Mouse (Mus musculus): ENCODE measurements around the gene Rel.
"Not testable (repeated sequence)": the region's sequence is repeated elsewhere in the genome, so short reads cannot be mapped to it uniquely, and the experiment has no call there.

The Rel gene

GRCm38 (mm10) chr11:23782038-23782437 is 11.3 kb upstream of the Rel start:
- TF ChIP-seq NANOG (IDR thresholded peaks at IDR 0.05; ENCODE audit: borderline replicate concordance, low read length) (no peak), CTCF (conservative IDR thresholded peaks at IDR 0.05; ENCODE audit: low read length) (no peak), POU5F1 (IDR thresholded peaks at IDR 0.05; ENCODE audit: borderline replicate concordance, low read length) (no peak)
- H3K4me1 ChIP-seq (replicated peaks; ENCODE audit: low read depth, low read length), result no peaks in the 10 kb centered on the region
- no peaks in the 10 kb centered on the region for H3K27me3 ChIP-seq (ENCODE audit: insufficient read depth, low read length)
- no peaks in the 10 kb centered on the region for H3K36me3 ChIP-seq (ENCODE audit: insufficient read depth, low read length)
- H3K4me3 ChIP-seq (replicated peaks; ENCODE audit: low read length), result no peak overlapping the region
- no peaks in the 10 kb centered on the region for H3K9me3 ChIP-seq (ENCODE audit: low read length)

DNA sequence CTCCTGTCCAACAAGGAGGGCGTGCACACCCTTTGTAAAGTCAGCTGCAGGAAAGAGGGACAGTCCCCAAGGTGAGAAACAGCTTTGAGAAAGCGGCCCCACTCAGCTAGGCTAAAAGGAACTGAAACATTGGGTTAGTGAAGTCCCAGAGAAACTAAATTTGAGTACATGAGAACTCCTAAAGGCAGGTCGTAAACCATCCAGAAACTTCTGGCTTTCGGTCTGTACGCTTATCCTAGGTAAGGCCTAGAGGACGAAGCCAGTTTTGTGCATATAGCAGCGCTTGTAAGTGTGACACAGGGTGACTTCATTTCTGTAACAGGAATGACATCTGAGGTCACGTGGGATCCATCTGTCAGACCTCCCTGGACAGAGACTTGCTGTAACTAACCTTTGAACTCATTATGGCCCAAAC is 8.0 kb upstream of the Rel start:
- H3K36me3 ChIP-seq (ENCODE audit: insufficient read depth, low read length), result no peaks in the 10 kb centered on the region
- H3K9me3 ChIP-seq (ENCODE audit: low read length), result peaks cover 2% of the 10 kb centered on the region; the same call in 1 of the 2 replicates
- no peaks in the 10 kb centered on the region for H3K4me1 ChIP-seq (replicated peaks; ENCODE audit: low read depth, low read length)
- no peak for TF ChIP-seq CTCF (conservative IDR thresholded peaks at IDR 0.05; ENCODE audit: low read length)
- TF ChIP-seq POU5F1 (IDR thresholded peaks at IDR 0.05; ENCODE audit: borderline replicate concordance, low read length), result no peak
- no peak for TF ChIP-seq NANOG (IDR thresholded peaks at IDR 0.05; ENCODE audit: borderline replicate concordance, low read length)
- H3K27me3 ChIP-seq (ENCODE audit: insufficient read depth, low read length), result peaks cover 9% of the 10 kb centered on the region
- no peak overlapping the region for H3K4me3 ChIP-seq (replicated peaks; ENCODE audit: low read length)

DNA sequence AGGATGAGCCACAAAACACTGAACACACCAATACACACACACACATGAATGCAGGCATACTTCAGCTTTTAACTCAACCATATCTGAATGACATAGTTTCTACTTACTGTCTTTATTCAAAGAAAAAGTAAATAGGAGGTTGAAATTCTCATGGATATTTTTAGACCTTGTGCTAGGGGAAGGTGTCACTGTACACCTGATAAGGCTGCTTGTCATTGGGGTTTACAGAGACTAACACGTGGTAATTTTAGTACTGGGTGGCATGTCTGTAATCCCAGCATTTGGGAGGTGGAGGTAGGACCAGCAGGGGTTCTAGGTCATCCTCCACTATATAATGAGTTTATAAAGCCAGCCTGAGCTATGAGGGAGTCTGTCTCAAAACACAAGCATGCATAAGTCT is 1.7 kb upstream of the Rel start:
- H3K4me3 ChIP-seq (replicated peaks; ENCODE audit: low read length), result no peak overlapping the region
- peaks cover 16% of the 10 kb centered on the region for H3K4me1 ChIP-seq (replicated peaks; ENCODE audit: low read depth, low read length)
- no peaks in the 10 kb centered on the region for H3K36me3 ChIP-seq (ENCODE audit: insufficient read depth, low read length)
- TF ChIP-seq POU5F1 (IDR thresholded peaks at IDR 0.05; ENCODE audit: borderline replicate concordance, low read length) (no peak), CTCF (conservative IDR thresholded peaks at IDR 0.05; ENCODE audit: low read length) (no peak), NANOG (IDR thresholded peaks at IDR 0.05; ENCODE audit: borderline replicate concordance, low read length) (no peak)
- H3K9me3 ChIP-seq (ENCODE audit: low read length), result peaks cover 6% of the 10 kb centered on the region; the same call in 1 of the 2 replicates
- peaks cover 42% of the 10 kb centered on the region for H3K27me3 ChIP-seq (ENCODE audit: insufficient read depth, low read length)

DNA sequence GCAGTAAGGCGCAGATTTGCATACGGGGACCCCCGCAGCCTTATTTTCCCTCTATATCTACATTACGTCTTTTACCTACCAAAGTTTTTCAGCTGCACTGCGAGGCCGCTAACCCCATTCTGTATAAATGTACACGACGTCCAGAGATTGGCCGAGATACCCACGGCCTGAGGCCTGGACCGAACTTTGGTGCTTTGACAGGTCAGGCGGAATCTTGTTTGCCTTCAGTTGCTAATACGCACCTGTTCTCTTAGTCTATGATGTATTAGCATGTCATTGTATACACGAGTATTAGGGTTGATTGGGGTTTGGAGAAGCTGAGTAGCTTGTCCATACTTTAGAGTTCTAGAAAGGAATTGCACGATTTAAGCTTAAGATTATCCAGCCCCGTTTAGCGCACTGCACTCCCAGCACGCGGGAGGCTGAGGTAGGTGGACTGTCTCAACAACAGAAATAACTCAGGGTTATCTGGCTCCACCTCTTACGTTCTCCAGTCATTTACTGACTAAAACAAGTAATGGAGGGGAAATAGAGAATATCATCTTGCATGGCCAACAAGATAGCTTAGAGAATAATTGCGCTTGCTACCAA is 832 bp upstream of the Rel start:
- Histone ChIP-seq H3K4me1 (replicated peaks; ENCODE audit: low read depth, low read length) (peaks cover 16% of the 10 kb centered on the region), H3K27me3 (ENCODE audit: insufficient read depth, low read length) (peaks cover 42% of the 10 kb centered on the region), H3K4me3 (replicated peaks; ENCODE audit: low read length) (peak overlapping the region; percentile 92), H3K9me3 (ENCODE audit: low read length) (peaks cover 6% of the 10 kb centered on the region; the same call in 1 of the 2 replicates), H3K36me3 (ENCODE audit: insufficient read depth, low read length) (no peaks in the 10 kb centered on the region)
- TF ChIP-seq NANOG (IDR thresholded peaks at IDR 0.05; ENCODE audit: borderline replicate concordance, low read length), result no peak
- no peak for TF ChIP-seq CTCF (conservative IDR thresholded peaks at IDR 0.05; ENCODE audit: low read length)
- TF ChIP-seq POU5F1 (IDR thresholded peaks at IDR 0.05; ENCODE audit: borderline replicate concordance, low read length), result no peak

GRCm38 (mm10) chr11:23770510-23770759 is 335 bp downstream of the Rel start:
- H3K9me3 ChIP-seq (ENCODE audit: low read length), result peaks cover 6% of the 10 kb centered on the region; the same call in 1 of the 2 replicates
- TF ChIP-seq NANOG (IDR thresholded peaks at IDR 0.05; ENCODE audit: borderline replicate concordance, low read length), result no peak
- TF ChIP-seq CTCF (conservative IDR thresholded peaks at IDR 0.05; ENCODE audit: low read length), result no peak
- no peak for TF ChIP-seq POU5F1 (IDR thresholded peaks at IDR 0.05; ENCODE audit: borderline replicate concordance, low read length)

GRCm38 (mm10) chr11:23769686-23770509 is 872 bp downstream of the Rel start:
- Histone ChIP-seq H3K4me3 (replicated peaks; ENCODE audit: low read length) (peak overlapping the region; percentile 92), H3K27me3 (ENCODE audit: insufficient read depth, low read length) (peaks cover 40% of the 10 kb centered on the region), H3K4me1 (replicated peaks; ENCODE audit: low read depth, low read length) (peaks cover 16% of the 10 kb centered on the region), H3K36me3 (ENCODE audit: insufficient read depth, low read length) (no peaks in the 10 kb centered on the region), H3K9me3 (ENCODE audit: low read length) (peaks cover 6% of the 10 kb centered on the region; the same call in 1 of the 2 replicates)
- no peak for TF ChIP-seq NANOG (IDR thresholded peaks at IDR 0.05; ENCODE audit: borderline replicate concordance, low read length)
- TF ChIP-seq CTCF (conservative IDR thresholded peaks at IDR 0.05; ENCODE audit: low read length), result no peak
- no peak for TF ChIP-seq POU5F1 (IDR thresholded peaks at IDR 0.05; ENCODE audit: borderline replicate concordance, low read length)

More at GRCm38 (mm10) chr11:23770510-23770759, 335 bp downstream of the Rel start:
- Histone ChIP-seq H3K36me3 (ENCODE audit: insufficient read depth, low read length) (no peaks in the 10 kb centered on the region), H3K4me3 (replicated peaks; ENCODE audit: low read length) (peak overlapping the region; percentile 92), H3K4me1 (replicated peaks; ENCODE audit: low read depth, low read length) (peaks cover 16% of the 10 kb centered on the region), H3K27me3 (ENCODE audit: insufficient read depth, low read length) (peaks cover 42% of the 10 kb centered on the region)

DNA sequence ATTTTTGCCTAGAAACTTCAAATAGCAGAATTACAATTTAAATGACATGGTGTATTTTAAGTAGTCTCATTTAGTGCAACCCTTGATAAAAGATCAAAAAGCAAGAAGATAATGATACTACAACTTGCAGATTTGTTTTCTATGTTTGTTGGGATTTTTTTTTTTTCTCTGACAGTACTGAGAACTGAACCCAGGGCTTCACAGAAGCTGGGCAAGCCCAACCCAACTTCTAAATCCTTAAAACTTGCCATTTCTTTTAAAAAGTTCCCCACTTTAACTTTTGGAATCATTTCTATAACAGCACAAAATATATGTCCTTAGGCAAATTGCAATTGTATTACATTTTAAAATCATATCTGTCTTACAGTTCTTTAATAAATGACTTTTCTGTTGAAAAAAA is 1.7 kb downstream of the Rel start:
- Histone ChIP-seq H3K4me3 (replicated peaks; ENCODE audit: low read length) (no peak overlapping the region), H3K9me3 (ENCODE audit: low read length) (peaks cover 6% of the 10 kb centered on the region; the same call in 1 of the 2 replicates), H3K27me3 (ENCODE audit: insufficient read depth, low read length) (peaks cover 34% of the 10 kb centered on the region), H3K36me3 (ENCODE audit: insufficient read depth, low read length) (no peaks in the 10 kb centered on the region), H3K4me1 (replicated peaks; ENCODE audit: low read depth, low read length) (peaks cover 16% of the 10 kb centered on the region)
- no peak for TF ChIP-seq POU5F1 (IDR thresholded peaks at IDR 0.05; ENCODE audit: borderline replicate concordance, low read length)
- no peak for TF ChIP-seq CTCF (conservative IDR thresholded peaks at IDR 0.05; ENCODE audit: low read length)

DNA sequence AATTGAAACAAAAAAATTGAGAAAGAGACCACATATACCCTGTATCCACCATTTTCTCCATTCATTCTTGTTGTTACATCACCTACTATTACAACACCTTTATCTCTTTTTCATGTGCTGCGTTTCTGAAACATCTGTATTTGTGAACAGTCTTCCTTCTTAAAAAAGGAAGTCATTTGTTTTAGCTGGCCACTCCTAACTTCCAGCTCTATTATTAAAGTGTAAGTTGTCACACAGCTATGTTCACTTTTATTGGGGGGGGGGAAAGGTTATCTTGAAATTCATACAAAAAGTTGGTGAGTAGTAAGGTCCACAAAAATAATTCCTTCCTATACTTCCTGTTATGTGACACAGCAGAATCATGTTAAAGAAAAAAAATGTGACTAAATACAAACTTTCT is 2.8 kb downstream of the Rel start:
- no peaks in the 10 kb centered on the region for H3K9me3 ChIP-seq (ENCODE audit: low read length)
- no peaks in the 10 kb centered on the region for H3K36me3 ChIP-seq (ENCODE audit: insufficient read depth, low read length)
- H3K4me3 ChIP-seq (replicated peaks; ENCODE audit: low read length), result no peak overlapping the region
- TF ChIP-seq NANOG (IDR thresholded peaks at IDR 0.05; ENCODE audit: borderline replicate concordance, low read length) (no peak), CTCF (conservative IDR thresholded peaks at IDR 0.05; ENCODE audit: low read length) (no peak), POU5F1 (IDR thresholded peaks at IDR 0.05; ENCODE audit: borderline replicate concordance, low read length) (no peak)
- peaks cover 25% of the 10 kb centered on the region for H3K27me3 ChIP-seq (ENCODE audit: insufficient read depth, low read length)
- peaks cover 16% of the 10 kb centered on the region for H3K4me1 ChIP-seq (replicated peaks; ENCODE audit: low read depth, low read length)

GRCm38 (mm10) chr11:23767369-23767768 is 3.4 kb downstream of the Rel start:
- peaks cover 19% of the 10 kb centered on the region for H3K27me3 ChIP-seq (ENCODE audit: insufficient read depth, low read length)
- H3K9me3 ChIP-seq (ENCODE audit: low read length); H3K4me3 ChIP-seq (replicated peaks; ENCODE audit: low read length); H3K36me3 ChIP-seq (ENCODE audit: insufficient read depth, low read length): not testable (repeated sequence)
- H3K4me1 ChIP-seq (replicated peaks; ENCODE audit: low read depth, low read length), result peaks cover 16% of the 10 kb centered on the region

Measured in E14TG2a.4 (cell line).